Mouse (Mus musculus): ENCODE measurements at regions not wholly inside any gene's neighbourhood (a gene's known extent, or its start where the extent isn't known, plus 50 kb on each side); places are given as distances from the start of the nearest gene placed in this dataset.

DNA sequence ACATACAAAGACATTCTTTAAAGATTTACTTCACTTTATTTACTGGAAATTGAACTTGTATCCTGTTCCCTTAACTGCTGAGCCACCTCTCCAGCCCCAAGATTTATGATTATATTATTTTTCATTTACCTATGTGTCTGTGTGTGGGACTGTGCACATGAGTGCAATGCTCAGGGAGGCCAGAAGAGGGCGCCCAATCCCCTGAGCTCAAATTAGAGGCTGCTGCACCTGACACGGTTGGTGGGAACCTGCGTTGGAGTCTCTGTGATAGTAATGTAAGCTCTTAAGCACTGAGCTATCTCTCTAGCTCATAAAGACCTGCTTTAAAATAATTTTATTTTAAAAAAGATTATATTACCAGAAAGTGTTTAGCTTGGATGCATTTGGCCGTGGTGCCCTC, 315.3 kb downstream of the Etnk1 start:
- 63% methylated on average over 4 of the region's 4 CpGs for WGBS (ENCODE audit: insufficient replicate concordance)
- Histone ChIP-seq H3K4me3 (ENCODE audit: low read depth, low read length) (no peak overlapping the region), H3K9ac (ENCODE audit: low read depth, low read length) (no peak overlapping the region), H3K9me3 (replicated peaks; ENCODE audit: control insufficient read depth, low read length) (no peaks in the 10 kb centered on the region; the same call in 1 of the 2 replicates), H3K27me3 (ENCODE audit: control insufficient read depth, insufficient read depth, low read depth, low read length) (no peaks in the 10 kb centered on the region), H3K4me1 (ENCODE audit: control insufficient read depth, low read depth, low read length) (no peaks in the 10 kb centered on the region; the same call in 1 of the 2 replicates), H3K4me2 (ENCODE audit: low read depth, low read length) (no peak overlapping the region), H3K36me3 (ENCODE audit: control insufficient read depth, insufficient read depth) (no peaks in the 10 kb centered on the region), H3K27ac (ENCODE audit: low read length) (no peak overlapping the region)
- no peak for ATAC-seq (ENCODE audit: low read depth)

DNA sequence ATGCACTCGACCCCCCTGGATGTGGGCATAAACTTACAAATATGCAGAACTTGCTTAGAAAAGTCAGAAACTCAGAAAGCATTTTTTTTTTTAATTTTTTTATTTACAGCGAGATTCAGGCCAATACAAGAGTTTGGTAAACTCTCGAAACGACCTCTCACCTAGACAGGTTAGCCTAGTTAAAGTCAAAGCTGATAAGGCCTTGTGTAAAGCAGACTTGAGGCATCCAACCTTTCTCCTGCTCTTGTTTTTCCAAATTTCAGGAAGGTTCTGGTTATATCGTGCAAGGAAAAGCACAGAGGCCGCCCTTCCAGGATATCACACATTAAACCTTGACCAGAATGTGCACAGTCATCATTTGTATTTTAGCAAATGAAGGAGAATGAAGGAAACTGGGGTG, 315.8 kb downstream of the Etnk1 start:
- ATAC-seq (ENCODE audit: low read depth) = no peak
- H3K9me3 ChIP-seq (replicated peaks; ENCODE audit: control insufficient read depth, low read length) = no peaks in the 10 kb centered on the region

DNA sequence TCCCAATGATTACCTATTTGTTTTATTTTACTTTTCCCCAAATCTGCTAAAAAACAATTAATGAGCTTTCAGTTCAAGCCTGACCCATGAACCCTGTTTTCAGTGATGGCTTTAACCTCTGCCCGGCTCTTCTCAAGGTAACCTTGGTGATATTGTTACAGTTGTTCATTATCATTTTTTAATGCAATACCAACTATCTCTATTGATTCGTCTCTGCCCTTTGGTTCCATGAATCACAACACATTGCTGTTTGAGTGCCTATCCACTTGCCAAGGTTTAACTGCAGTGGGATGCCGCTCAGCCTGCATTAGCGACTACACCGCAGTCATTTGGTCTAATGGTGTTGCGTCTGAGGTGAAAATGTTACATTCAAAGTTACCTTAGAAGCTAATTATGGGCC, 317.9 kb downstream of the Etnk1 start:
- no peaks in the 10 kb centered on the region for H3K36me3 ChIP-seq (ENCODE audit: control insufficient read depth, insufficient read depth)
- H3K4me3 ChIP-seq (ENCODE audit: low read depth, low read length) = no peak overlapping the region
- ATAC-seq (ENCODE audit: low read depth) = no peak
- no peak overlapping the region for H3K4me2 ChIP-seq (ENCODE audit: low read depth, low read length)
- H3K27me3 ChIP-seq (ENCODE audit: control insufficient read depth, insufficient read depth, low read depth, low read length) = no peaks in the 10 kb centered on the region
- WGBS (ENCODE audit: insufficient replicate concordance) = 73% methylated on average over 6 of the region's 6 CpGs
- H3K4me1 ChIP-seq (ENCODE audit: control insufficient read depth, low read depth, low read length) = no peaks in the 10 kb centered on the region
- no peak overlapping the region for H3K27ac ChIP-seq (ENCODE audit: low read length)
- H3K9me3 ChIP-seq (replicated peaks; ENCODE audit: control insufficient read depth, low read length) = no peaks in the 10 kb centered on the region
- H3K9ac ChIP-seq (ENCODE audit: low read depth, low read length) = no peak overlapping the region

More for the DNA sequence above, 315.8 kb downstream of the Etnk1 start:
- Histone ChIP-seq H3K36me3 (ENCODE audit: control insufficient read depth, insufficient read depth) (no peaks in the 10 kb centered on the region), H3K9ac (ENCODE audit: low read depth, low read length) (no peak overlapping the region), H3K27ac (ENCODE audit: low read length) (no peak overlapping the region), H3K27me3 (ENCODE audit: control insufficient read depth, insufficient read depth, low read depth, low read length) (no peaks in the 10 kb centered on the region), H3K4me3 (ENCODE audit: low read depth, low read length) (no peak overlapping the region), H3K4me2 (ENCODE audit: low read depth, low read length) (no peak overlapping the region), H3K4me1 (ENCODE audit: control insufficient read depth, low read depth, low read length) (no peaks in the 10 kb centered on the region; the same call in 1 of the 2 replicates)
- WGBS (ENCODE audit: insufficient replicate concordance) = 69% methylated on average over 6 of the region's 6 CpGs

DNA sequence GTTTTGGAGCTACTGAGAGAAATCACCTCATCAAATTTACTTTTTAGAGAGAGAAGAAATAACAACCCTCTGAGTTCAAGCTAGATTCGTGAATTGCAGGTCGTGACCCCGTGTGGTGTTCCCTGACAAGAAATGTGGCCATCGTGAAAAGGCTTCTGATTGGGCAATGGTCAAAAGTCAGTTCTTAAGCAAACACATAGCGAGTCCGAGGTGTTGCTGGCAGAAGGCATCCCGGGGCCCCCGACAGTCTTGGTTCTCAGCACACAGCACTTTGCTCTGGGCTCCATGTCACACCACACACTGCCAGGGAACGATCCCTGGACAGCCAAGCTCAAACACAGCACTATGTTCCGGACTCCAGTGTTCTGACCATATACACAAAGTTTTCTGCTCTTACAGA, 320.0 kb downstream of the Etnk1 start:
- no peak overlapping the region for H3K4me3 ChIP-seq (ENCODE audit: low read depth, low read length)
- no peaks in the 10 kb centered on the region for H3K9me3 ChIP-seq (replicated peaks; ENCODE audit: control insufficient read depth, low read length)
- no peak overlapping the region for H3K4me2 ChIP-seq (ENCODE audit: low read depth, low read length)
- 61% methylated on average over 10 of the region's 10 CpGs for WGBS (ENCODE audit: insufficient replicate concordance)
- no peaks in the 10 kb centered on the region for H3K4me1 ChIP-seq (ENCODE audit: control insufficient read depth, low read depth, low read length)
- no peak overlapping the region for H3K9ac ChIP-seq (ENCODE audit: low read depth, low read length)
- H3K27ac ChIP-seq (ENCODE audit: low read length) = no peak overlapping the region
- H3K36me3 ChIP-seq (ENCODE audit: control insufficient read depth, insufficient read depth) = no peaks in the 10 kb centered on the region
- ATAC-seq (ENCODE audit: low read depth) = peak; percentile 67
- no peaks in the 10 kb centered on the region for H3K27me3 ChIP-seq (ENCODE audit: control insufficient read depth, insufficient read depth, low read depth, low read length)

DNA sequence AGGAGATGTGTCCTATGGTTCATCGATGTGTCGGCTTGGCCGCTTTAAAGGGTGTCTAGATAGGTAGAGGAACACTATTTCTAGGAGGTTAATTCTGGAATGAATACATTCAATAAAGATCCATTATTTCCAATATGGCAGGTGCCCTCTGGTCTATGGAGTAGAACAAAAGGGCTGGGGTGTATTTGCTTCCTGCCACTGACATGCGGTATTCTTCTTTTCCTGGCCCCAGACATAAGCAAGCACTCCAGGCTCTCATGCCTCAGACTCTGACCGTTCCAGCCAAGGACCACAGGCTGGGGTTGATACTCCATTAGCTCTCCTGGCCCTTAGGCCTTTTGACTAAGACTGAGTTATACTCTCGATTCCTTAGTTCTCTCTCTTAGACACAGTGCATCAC, 323.0 kb downstream of the Etnk1 start:
- no peak overlapping the region for H3K4me3 ChIP-seq (ENCODE audit: low read depth, low read length)
- H3K27ac ChIP-seq (ENCODE audit: low read length) = no peak overlapping the region
- ATAC-seq (ENCODE audit: low read depth) = no peak
- H3K27me3 ChIP-seq (ENCODE audit: control insufficient read depth, insufficient read depth, low read depth, low read length) = no peaks in the 10 kb centered on the region
- H3K9me3 ChIP-seq (replicated peaks; ENCODE audit: control insufficient read depth, low read length) = no peaks in the 10 kb centered on the region; the same call in 1 of the 2 replicates
- H3K4me2 ChIP-seq (ENCODE audit: low read depth, low read length) = no peak overlapping the region
- no peak overlapping the region for H3K9ac ChIP-seq (ENCODE audit: low read depth, low read length)
- no peaks in the 10 kb centered on the region for H3K36me3 ChIP-seq (ENCODE audit: control insufficient read depth, insufficient read depth)
- H3K4me1 ChIP-seq (ENCODE audit: control insufficient read depth, low read depth, low read length) = no peaks in the 10 kb centered on the region
- WGBS (ENCODE audit: insufficient replicate concordance) = 83% methylated on average over 6 of the region's 6 CpGs

DNA sequence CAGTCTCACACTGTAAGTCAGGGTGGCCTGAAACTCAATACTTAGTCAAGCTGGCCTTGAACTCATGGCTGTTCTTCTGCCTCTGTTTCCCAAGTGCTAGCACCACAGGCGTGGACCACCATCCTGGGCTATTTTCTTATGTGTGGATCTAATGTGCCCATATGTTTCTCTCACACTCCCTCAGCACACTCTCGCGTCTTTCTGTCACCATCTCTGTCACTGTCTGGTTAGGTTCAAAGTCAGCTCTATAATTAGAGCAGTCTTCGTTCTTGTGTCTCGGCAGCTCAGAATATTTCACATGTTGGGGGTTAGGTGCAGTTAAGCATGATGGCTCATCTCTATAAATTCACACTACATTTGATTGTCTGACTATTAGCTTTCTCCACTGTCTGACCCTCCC, 324.4 kb downstream of the Etnk1 start:
- H3K9ac ChIP-seq (ENCODE audit: low read depth, low read length) = no peak overlapping the region
- WGBS (ENCODE audit: insufficient replicate concordance) = 85% methylated on average over 5 of the region's 5 CpGs

DNA sequence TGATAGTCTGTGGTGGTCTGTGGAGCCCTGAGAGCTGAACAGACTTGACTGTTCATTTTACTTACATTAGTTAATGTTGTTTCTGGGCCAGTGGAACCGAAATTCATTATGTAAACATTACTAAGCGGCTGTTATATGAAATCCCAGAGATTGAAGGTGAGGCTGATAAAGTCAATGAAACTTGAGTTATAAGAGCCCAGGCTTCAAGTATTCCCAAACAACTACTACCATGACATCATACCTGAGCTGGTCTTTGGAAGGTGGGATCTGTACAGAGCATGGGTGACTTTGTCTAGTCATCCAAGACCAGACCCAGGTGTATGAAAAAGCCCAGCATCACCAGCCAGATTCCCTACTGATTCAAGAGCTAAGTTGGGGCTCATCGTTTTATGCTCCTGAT, 326.5 kb downstream of the Etnk1 start:
- Histone ChIP-seq H3K36me3 (ENCODE audit: control insufficient read depth, insufficient read depth) (no peaks in the 10 kb centered on the region), H3K4me3 (ENCODE audit: low read depth, low read length) (no peak overlapping the region), H3K27ac (ENCODE audit: low read length) (no peak overlapping the region), H3K4me1 (ENCODE audit: control insufficient read depth, low read depth, low read length) (no peaks in the 10 kb centered on the region), H3K27me3 (ENCODE audit: control insufficient read depth, insufficient read depth, low read depth, low read length) (no peaks in the 10 kb centered on the region), H3K9me3 (replicated peaks; ENCODE audit: control insufficient read depth, low read length) (no peaks in the 10 kb centered on the region; the same call in 1 of the 2 replicates), H3K9ac (ENCODE audit: low read depth, low read length) (no peak overlapping the region), H3K4me2 (ENCODE audit: low read depth, low read length) (no peak overlapping the region)
- WGBS (ENCODE audit: insufficient replicate concordance) = 73% methylated on average over 3 of the region's 3 CpGs
- no peak for ATAC-seq (ENCODE audit: low read depth)

More for the DNA sequence above, 324.4 kb downstream of the Etnk1 start:
- H3K4me2 ChIP-seq (ENCODE audit: low read depth, low read length) = no peak overlapping the region
- no peaks in the 10 kb centered on the region; the same call in 1 of the 2 replicates for H3K9me3 ChIP-seq (replicated peaks; ENCODE audit: control insufficient read depth, low read length)
- H3K36me3 ChIP-seq (ENCODE audit: control insufficient read depth, insufficient read depth) = no peaks in the 10 kb centered on the region
- no peak overlapping the region for H3K27ac ChIP-seq (ENCODE audit: low read length)
- no peak overlapping the region for H3K4me3 ChIP-seq (ENCODE audit: low read depth, low read length)
- ATAC-seq (ENCODE audit: low read depth) = no peak
- no peaks in the 10 kb centered on the region for H3K4me1 ChIP-seq (ENCODE audit: control insufficient read depth, low read depth, low read length)
- H3K27me3 ChIP-seq (ENCODE audit: control insufficient read depth, insufficient read depth, low read depth, low read length) = no peaks in the 10 kb centered on the region

DNA sequence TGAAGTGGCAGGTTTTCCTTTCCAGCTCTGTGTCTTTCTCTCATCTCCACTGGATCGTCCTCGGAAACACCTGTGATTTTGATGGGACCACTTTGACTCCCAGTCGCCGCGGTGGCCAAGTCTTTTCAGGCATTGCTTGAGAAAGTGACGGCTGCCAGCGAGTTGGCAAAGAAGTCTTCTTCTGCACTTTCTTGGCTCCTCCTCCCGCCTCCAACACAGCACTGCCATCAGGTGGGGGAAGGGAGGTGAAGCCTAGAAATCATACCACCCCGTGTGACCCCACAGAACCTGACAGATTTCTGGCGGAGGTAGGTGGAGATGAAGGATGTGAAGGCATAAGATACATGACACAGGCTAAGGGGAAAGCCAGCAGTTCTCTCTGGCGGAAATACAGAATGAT, 327.3 kb downstream of the Etnk1 start:
- H3K27ac ChIP-seq (ENCODE audit: low read length) = no peak overlapping the region

DNA sequence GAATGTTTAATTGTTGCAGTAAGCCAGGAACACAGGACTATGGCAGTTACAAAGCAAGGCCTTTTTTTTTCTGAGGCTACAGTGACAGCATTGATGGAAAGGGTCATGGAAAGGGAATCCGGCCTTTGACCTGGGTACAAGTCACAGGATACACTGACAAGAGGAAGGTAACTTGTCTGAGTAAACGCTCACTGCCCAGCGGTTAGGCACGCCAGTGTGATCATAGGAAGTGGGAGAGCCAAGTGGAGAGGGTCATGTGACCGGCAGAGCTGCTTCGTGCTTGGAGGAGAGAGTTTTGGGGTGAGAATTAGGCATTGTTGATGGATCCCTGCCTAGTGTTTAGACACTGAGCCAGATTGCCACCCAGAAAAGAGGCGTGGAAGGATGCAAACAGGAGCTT, 327.9 kb downstream of the Etnk1 start:
- Histone ChIP-seq H3K4me2 (ENCODE audit: low read depth, low read length) (no peak overlapping the region), H3K4me3 (ENCODE audit: low read depth, low read length) (no peak overlapping the region), H3K27ac (ENCODE audit: low read length) (no peak overlapping the region), H3K36me3 (ENCODE audit: control insufficient read depth, insufficient read depth) (no peaks in the 10 kb centered on the region), H3K9ac (ENCODE audit: low read depth, low read length) (no peak overlapping the region), H3K27me3 (ENCODE audit: control insufficient read depth, insufficient read depth, low read depth, low read length) (no peaks in the 10 kb centered on the region), H3K4me1 (ENCODE audit: control insufficient read depth, low read depth, low read length) (no peaks in the 10 kb centered on the region), H3K9me3 (replicated peaks; ENCODE audit: control insufficient read depth, low read length) (no peaks in the 10 kb centered on the region; the same call in 1 of the 2 replicates)
- 46% methylated on average over 7 of the region's 7 CpGs for WGBS (ENCODE audit: insufficient replicate concordance)
- no peak for ATAC-seq (ENCODE audit: low read depth)

More for the DNA sequence above, 327.3 kb downstream of the Etnk1 start:
- Histone ChIP-seq H3K4me3 (ENCODE audit: low read depth, low read length) (no peak overlapping the region), H3K4me1 (ENCODE audit: control insufficient read depth, low read depth, low read length) (no peaks in the 10 kb centered on the region), H3K27me3 (ENCODE audit: control insufficient read depth, insufficient read depth, low read depth, low read length) (no peaks in the 10 kb centered on the region), H3K9ac (ENCODE audit: low read depth, low read length) (no peak overlapping the region), H3K9me3 (replicated peaks; ENCODE audit: control insufficient read depth, low read length) (no peaks in the 10 kb centered on the region; the same call in 1 of the 2 replicates), H3K4me2 (ENCODE audit: low read depth, low read length) (no peak overlapping the region), H3K36me3 (ENCODE audit: control insufficient read depth, insufficient read depth) (no peaks in the 10 kb centered on the region)
- no peak for ATAC-seq (ENCODE audit: low read depth)
- WGBS (ENCODE audit: insufficient replicate concordance) = 75% methylated on average over 11 of the region's 11 CpGs

Measured in liver, embryonic 16.5 days (tissue).